Mouse (Mus musculus): ENCODE data around the gene Gm20388.

- no peak for TF ChIP-seq CTCF (IDR thresholded peaks at IDR 0.05; ENCODE audit: low read depth)
- TF ChIP-seq EP300 (optimal IDR thresholded peaks at IDR 0.05), result no peak
These were observed 1182.9 kb downstream of the Gm20388 start for GRCm38 (mm10) chr8:121093496-121093895.
